Mouse (Mus musculus): Measurements from ENCODE around the gene S1pr4. TPM values are rescaled to one million over a fixed set of nuclear protein-coding genes. Genes with fewer than 3 reads are reported as not detected.

Gene S1pr4
- polyA plus RNA-seq, 1 experiment from 2014 or later: 0.53 TPM

GRCm38 (mm10) chr10:81481605-81482532 is 18.1 kb downstream of the S1pr4 start:
- Histone ChIP-seq H3K4me2 (peak overlapping the region; percentile 71), H3K9me3 (no peaks in the 10 kb centered on the region), H3K4me1 (replicated peaks) (0 out of 2 replicates have a peak, but pooled peaks cover 8% of the 10 kb centered on the region), H3K4me3 (replicated peaks) (peak overlapping the region; percentile 49), H3K27me3 (peaks cover 55% of the 10 kb centered on the region), H3K27ac (no peak overlapping the region), H3K36me3 (peaks cover 10% of the 10 kb centered on the region; the same call in 1 of the 2 replicates), H3K9ac (replicated peaks) (peak overlapping the region; percentile 60)
- WGBS: 3% methylated on average over 35 of the region's 35 CpGs
- ATAC-seq (ENCODE audit: insufficient number of reproducible peaks, insufficient read depth, low FRiP score, low TSS enrichment, low read depth): no peak

- Histone ChIP-seq H3K27ac (no peak overlapping the region), H3K9ac (replicated peaks) (no peak overlapping the region), H3K27me3 (peaks cover 94% of the 10 kb centered on the region), H3K9me3 (no peaks in the 10 kb centered on the region), H3K4me3 (replicated peaks) (no peak overlapping the region), H3K36me3 (no peaks in the 10 kb centered on the region), H3K4me1 (replicated peaks) (peaks cover 7% of the 10 kb centered on the region), H3K4me2 (no peak overlapping the region)
- WGBS: 76% methylated on average over 10 of the region's 10 CpGs
- ATAC-seq (ENCODE audit: insufficient number of reproducible peaks, insufficient read depth, low FRiP score, low TSS enrichment, low read depth): no peak
Measured at GRCm38 (mm10) chr10:81474461-81474860, 25.5 kb downstream of the S1pr4 start.

GRCm38 (mm10) chr10:81473003-81473451 is 26.9 kb downstream of the S1pr4 start:
- Histone ChIP-seq H3K27me3 (peaks cover 99% of the 10 kb centered on the region), H3K36me3 (no peaks in the 10 kb centered on the region), H3K4me3 (replicated peaks) (peak overlapping the region; percentile 15), H3K9ac (replicated peaks) (no peak overlapping the region), H3K27ac (no peak overlapping the region), H3K9me3 (no peaks in the 10 kb centered on the region), H3K4me1 (replicated peaks) (peaks cover 7% of the 10 kb centered on the region), H3K4me2 (peak overlapping the region; percentile 33)
- 2% methylated on average over 20 of the region's 22 CpGs for WGBS
- ATAC-seq (ENCODE audit: insufficient number of reproducible peaks, insufficient read depth, low FRiP score, low TSS enrichment, low read depth): no peak

- H3K36me3 ChIP-seq: no peaks in the 10 kb centered on the region
- peaks cover 99% of the 10 kb centered on the region for H3K27me3 ChIP-seq
- H3K9me3 ChIP-seq: no peaks in the 10 kb centered on the region
- H3K27ac ChIP-seq: no peak overlapping the region
- peak overlapping the region; percentile 15 for H3K4me3 ChIP-seq (replicated peaks)
- peak overlapping the region; percentile 33; the same call in 1 of the 2 replicates for H3K4me2 ChIP-seq
- WGBS: 6% methylated on average over 18 of the region's 18 CpGs
- no peak overlapping the region for H3K9ac ChIP-seq (replicated peaks)
- H3K4me1 ChIP-seq (replicated peaks): peaks cover 7% of the 10 kb centered on the region
- no peak for ATAC-seq (ENCODE audit: insufficient number of reproducible peaks, insufficient read depth, low FRiP score, low TSS enrichment, low read depth)
Measured at GRCm38 (mm10) chr10:81472403-81473002, 27.4 kb downstream of the S1pr4 start.

GRCm38 (mm10) chr10:81470454-81470853 is 29.5 kb downstream of the S1pr4 start:
- H3K36me3 ChIP-seq: no peaks in the 10 kb centered on the region
- ATAC-seq (ENCODE audit: insufficient number of reproducible peaks, insufficient read depth, low FRiP score, low TSS enrichment, low read depth): no peak
- no peak overlapping the region for H3K9ac ChIP-seq (replicated peaks)
- WGBS: 57% methylated on average over 18 of the region's 18 CpGs
- no peak overlapping the region for H3K4me2 ChIP-seq
- peaks cover 99% of the 10 kb centered on the region for H3K27me3 ChIP-seq
- peaks cover 7% of the 10 kb centered on the region for H3K4me1 ChIP-seq (replicated peaks)
- H3K9me3 ChIP-seq: no peaks in the 10 kb centered on the region
- no peak overlapping the region for H3K27ac ChIP-seq
- no peak overlapping the region for H3K4me3 ChIP-seq (replicated peaks)

GRCm38 (mm10) chr10:81469253-81469652 is 30.7 kb downstream of the S1pr4 start:
- H3K9ac ChIP-seq (replicated peaks): no peak overlapping the region
- H3K4me3 ChIP-seq (replicated peaks): no peak overlapping the region
- no peaks in the 10 kb centered on the region for H3K36me3 ChIP-seq
- H3K4me2 ChIP-seq: no peak overlapping the region
- peaks cover 13% of the 10 kb centered on the region for H3K4me1 ChIP-seq (replicated peaks)
- H3K27ac ChIP-seq: no peak overlapping the region
- no peak for ATAC-seq (ENCODE audit: insufficient number of reproducible peaks, insufficient read depth, low FRiP score, low TSS enrichment, low read depth)
- no peaks in the 10 kb centered on the region for H3K9me3 ChIP-seq
- peaks cover 99% of the 10 kb centered on the region for H3K27me3 ChIP-seq
- WGBS: 83% methylated on average over 5 of the region's 5 CpGs

- Histone ChIP-seq H3K4me1 (replicated peaks) (peaks cover 10% of the 10 kb centered on the region), H3K9ac (replicated peaks) (no peak overlapping the region), H3K4me2 (no peak overlapping the region), H3K36me3 (no peaks in the 10 kb centered on the region), H3K27me3 (peaks cover 99% of the 10 kb centered on the region), H3K27ac (no peak overlapping the region), H3K9me3 (no peaks in the 10 kb centered on the region), H3K4me3 (replicated peaks) (no peak overlapping the region)
- WGBS: 82% methylated on average over 16 of the region's 16 CpGs
- ATAC-seq (ENCODE audit: insufficient number of reproducible peaks, insufficient read depth, low FRiP score, low TSS enrichment, low read depth): no peak
Measured at GRCm38 (mm10) chr10:81467670-81468235, 32.2 kb downstream of the S1pr4 start.

GRCm38 (mm10) chr10:81466881-81467280 is 33.1 kb downstream of the S1pr4 start:
- no peak overlapping the region for H3K9ac ChIP-seq (replicated peaks)
- 53% methylated on average over 14 of the region's 14 CpGs for WGBS
- no peak overlapping the region for H3K27ac ChIP-seq
- H3K9me3 ChIP-seq: no peaks in the 10 kb centered on the region
- no peaks in the 10 kb centered on the region for H3K36me3 ChIP-seq
- ATAC-seq (ENCODE audit: insufficient number of reproducible peaks, insufficient read depth, low FRiP score, low TSS enrichment, low read depth): no peak
- H3K27me3 ChIP-seq: peaks cover 99% of the 10 kb centered on the region
- H3K4me3 ChIP-seq (replicated peaks): no peak overlapping the region
- peaks cover 9% of the 10 kb centered on the region for H3K4me1 ChIP-seq (replicated peaks)
- H3K4me2 ChIP-seq: no peak overlapping the region

- H3K36me3 ChIP-seq: no peaks in the 10 kb centered on the region
- no peak overlapping the region for H3K4me3 ChIP-seq (replicated peaks)
- H3K4me2 ChIP-seq: no peak overlapping the region
- 85% methylated on average over 2 of the region's 2 CpGs for WGBS
- no peaks in the 10 kb centered on the region for H3K9me3 ChIP-seq
- peaks cover 99% of the 10 kb centered on the region for H3K27me3 ChIP-seq
- no peak overlapping the region for H3K27ac ChIP-seq
- peaks cover 9% of the 10 kb centered on the region for H3K4me1 ChIP-seq (replicated peaks)
- ATAC-seq (ENCODE audit: insufficient number of reproducible peaks, insufficient read depth, low FRiP score, low TSS enrichment, low read depth): no peak
- no peak overlapping the region for H3K9ac ChIP-seq (replicated peaks)
Measured at GRCm38 (mm10) chr10:81466066-81466465, 33.9 kb downstream of the S1pr4 start.

- Histone ChIP-seq H3K9ac (replicated peaks) (no peak overlapping the region), H3K4me3 (replicated peaks) (no peak overlapping the region), H3K27ac (no peak overlapping the region), H3K27me3 (peaks cover 99% of the 10 kb centered on the region), H3K36me3 (no peaks in the 10 kb centered on the region), H3K4me1 (replicated peaks) (peaks cover 9% of the 10 kb centered on the region), H3K9me3 (no peaks in the 10 kb centered on the region), H3K4me2 (no peak overlapping the region)
- 8% methylated on average over 5 of the region's 5 CpGs for WGBS
- ATAC-seq (ENCODE audit: insufficient number of reproducible peaks, insufficient read depth, low FRiP score, low TSS enrichment, low read depth): no peak
Measured at GRCm38 (mm10) chr10:81465265-81465645, 34.7 kb downstream of the S1pr4 start.

Measured in limb, embryonic 12.5 days (tissue).